Mouse (Mus musculus) lung, adult 18-20 months (tissue): ENCODE data around the gene Fam209.

Experiments used
- DNase-seq, 2 experiments: peaks; one replicate each; pipeline ENCODE4 v3.0.0; 2022; ENCODE audit warnings: mixed read lengths in 2 of 2

Gene Fam209

DNA sequence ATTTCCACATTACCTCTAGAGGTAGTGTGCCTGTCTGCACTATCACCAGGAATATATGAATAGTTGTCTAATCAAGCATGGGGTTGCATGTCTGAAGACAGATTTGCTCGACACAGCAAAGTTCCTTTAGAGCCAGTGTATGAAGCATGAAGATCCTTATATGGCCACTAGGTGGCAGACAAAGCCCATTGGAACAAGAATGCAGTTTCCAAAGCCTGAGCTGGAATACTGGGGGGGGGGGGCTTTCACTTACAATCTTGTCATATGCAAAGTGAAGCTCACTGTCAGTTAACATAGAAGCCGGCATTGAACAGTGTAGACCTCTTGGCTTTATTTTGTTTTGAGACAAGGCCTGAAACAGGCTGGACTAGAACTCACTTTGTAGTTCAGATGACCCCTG is 5.5 kb downstream of the Fam209 start:
- DNase-seq: peak; percentile 14 to 25

GRCm38 (mm10) chr2:172480296-172480695 is 8.0 kb downstream of the Fam209 start:
- no peak for DNase-seq

DNA sequence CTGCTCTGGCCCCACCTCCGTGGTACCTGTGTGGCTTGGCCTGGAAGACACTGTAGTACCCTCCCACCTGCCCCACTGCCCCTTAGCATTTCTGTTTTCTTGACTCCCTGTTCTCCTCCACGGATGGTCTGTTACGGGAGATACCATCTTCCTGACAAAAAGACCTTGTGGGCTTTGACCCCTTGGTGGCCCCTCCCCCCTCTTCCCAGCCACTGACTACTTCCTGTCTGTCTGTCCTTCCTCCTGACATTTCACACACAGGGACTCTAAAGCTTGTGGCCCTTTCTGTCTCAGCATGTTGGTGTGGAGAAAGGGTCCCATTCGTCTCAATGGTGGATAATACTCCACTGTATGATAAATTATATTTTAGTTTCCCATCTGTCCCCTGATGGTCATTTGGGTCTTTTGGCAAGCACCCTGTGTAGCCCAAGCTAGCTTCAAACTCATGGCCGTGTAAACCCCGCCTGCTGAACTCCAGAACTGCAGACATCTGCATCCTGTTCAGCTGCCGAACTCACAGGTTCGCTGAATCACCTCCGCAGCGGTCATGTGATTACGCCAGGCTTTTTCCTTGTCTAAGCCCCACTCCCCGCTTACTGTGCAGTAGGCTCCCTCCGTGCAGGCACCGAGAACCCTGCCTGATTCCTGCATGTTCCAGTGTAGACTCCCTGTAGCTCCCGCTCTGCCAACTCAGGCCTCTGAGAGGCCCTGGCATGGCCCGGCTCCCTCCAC is 9.5 kb downstream of the Fam209 start:
- no peak for DNase-seq

- DNase-seq: no peak
Measured at GRCm38 (mm10) chr2:172483766-172484413, 11.6 kb downstream of the Fam209 start.

- no peak for DNase-seq
Measured at GRCm38 (mm10) chr2:172484696-172485370, 12.5 kb downstream of the Fam209 start.

- no peak for DNase-seq
Measured at GRCm38 (mm10) chr2:172496736-172497345, 24.5 kb downstream of the Fam209 start.

GRCm38 (mm10) chr2:172498823-172499222 is 26.5 kb downstream of the Fam209 start:
- DNase-seq: no peak

DNA sequence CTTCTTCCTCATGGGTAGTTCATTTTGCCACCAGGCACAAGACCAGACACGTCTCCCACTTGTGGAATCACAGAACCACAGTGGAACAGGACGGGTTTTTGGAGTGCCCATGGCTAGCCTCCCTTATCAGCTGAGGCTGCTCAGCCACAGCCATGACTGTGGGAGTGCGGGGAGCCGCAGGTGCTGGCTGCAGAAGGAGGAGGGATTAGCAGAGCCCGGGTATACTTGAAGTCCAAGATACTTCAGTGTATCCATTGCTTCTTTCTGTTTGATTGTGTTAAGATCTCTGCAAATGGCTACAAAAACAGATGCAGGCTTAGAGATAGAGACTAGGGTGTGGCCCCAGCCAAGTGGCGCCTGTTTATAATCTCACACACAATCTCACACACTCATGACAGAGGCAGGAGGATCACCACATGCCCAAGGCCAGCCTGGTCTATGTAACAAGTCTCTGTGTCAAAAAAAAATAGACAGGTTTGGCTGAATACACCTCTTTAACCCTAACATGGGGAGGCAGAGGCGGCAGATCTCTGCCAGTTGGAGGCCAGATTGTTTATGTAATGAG is 28.5 kb downstream of the Fam209 start:
- DNase-seq: no peak

DNA sequence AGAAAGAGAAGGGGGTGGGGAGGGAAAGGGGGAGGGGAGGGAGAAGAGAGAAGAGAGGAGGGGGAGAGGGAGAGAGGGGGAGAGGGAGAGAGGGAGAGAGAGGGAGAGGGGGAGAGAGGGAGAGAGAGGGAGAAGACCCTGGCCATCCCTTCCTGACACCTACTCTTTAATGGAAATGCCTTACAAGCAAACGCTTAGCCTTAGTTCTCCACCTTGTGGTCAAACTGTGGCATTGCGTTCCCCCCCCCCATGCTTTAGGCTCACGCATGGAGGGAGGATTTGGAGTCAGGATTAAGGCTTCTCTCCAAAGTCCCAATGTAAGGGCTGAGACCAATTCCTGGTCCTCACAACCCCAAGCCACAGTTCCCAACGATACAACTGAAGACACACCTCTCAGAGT is 29.0 kb downstream of the Fam209 start:
- DNase-seq: no peak

DNA sequence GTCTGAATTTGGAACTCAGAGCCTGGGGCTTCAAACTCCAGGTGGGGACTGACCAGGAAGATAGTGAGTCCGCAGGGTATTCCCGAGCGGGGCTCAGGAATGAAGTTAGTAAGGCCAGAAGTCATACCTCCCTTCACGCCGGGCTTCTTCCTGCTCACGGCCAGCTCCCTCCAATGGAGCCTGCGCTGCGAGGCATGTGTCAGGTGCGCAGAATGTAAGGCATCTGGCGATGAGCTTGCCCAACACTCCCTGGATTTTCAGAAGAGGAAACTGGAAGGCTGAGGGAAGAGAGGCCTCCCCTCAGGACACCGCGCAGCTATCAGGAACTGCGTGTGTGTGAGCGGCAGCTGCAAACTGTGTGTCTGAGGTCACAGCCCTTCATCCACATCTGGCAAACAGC is 29.8 kb downstream of the Fam209 start:
- DNase-seq: no peak

DNA sequence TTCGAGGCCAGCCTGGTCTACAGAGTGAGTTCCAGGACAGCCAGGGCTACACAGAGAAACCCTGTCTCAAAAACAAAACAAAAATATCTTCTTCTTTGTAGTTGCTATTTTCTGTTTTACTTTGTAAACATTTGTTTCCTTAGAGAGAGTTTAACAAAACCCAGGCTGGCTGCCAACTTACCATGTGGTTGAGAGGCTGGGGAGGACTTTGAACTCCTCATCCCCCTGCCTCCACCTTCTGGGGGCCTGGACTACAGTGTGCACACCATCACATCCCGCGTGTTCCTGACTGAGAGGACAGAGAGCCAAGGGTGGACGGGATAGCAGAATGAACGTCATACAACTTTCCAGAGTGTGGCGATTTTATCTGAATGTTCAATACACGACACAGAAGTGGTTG is 33.8 kb downstream of the Fam209 start:
- DNase-seq: no peak

GRCm38 (mm10) chr2:172510056-172510712 is 37.9 kb downstream of the Fam209 start:
- no peak for DNase-seq

DNA sequence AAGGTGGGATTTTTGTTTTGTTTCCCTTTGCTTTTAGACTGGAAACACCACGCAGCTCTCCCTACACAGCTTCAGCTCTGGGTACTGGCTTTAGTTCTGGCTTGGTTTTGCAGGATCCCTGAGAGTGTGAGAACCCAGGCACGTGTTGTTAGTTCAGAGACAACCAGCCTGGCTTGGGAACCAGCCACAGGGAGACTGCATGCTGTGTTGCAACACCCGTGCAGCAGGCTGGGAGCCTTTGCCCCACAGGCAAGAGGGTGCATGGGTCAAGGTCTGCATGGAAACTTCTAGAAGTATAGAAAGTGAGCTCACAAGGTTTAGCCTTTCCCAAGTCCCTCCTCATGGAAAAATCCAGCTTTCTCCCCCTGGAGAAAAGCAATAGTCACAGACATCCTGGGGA is 38.6 kb downstream of the Fam209 start:
- DNase-seq: no peak

DNA sequence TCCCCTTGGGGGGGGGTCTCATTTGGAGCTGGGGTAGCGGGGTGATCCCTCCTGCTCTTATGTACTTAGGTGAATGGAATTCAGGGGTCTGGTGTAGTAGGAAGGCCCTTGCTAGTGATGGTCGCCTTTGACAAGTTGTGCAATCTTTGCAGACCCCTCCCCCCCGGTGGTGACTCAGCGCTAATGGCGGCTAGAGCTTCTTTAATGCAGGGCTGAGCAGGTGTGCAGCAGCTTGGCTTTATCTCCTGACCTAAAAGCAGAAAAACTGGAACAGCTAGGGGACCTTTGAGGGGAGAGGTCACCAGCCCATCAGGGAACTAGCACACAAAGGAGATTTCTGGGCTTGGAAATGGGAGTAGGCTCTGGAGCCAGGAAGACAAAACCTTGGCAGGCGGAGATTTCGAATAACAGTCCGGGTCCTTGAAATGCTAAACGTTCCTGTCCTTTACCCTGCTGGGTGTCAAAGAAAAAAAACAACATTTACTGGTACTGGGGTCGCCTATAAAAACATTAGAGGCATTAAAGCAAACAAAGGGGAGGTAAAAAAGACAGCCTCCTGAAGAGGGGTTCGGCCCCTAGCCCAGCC is 44.2 kb downstream of the Fam209 start:
- DNase-seq: no peak

DNA sequence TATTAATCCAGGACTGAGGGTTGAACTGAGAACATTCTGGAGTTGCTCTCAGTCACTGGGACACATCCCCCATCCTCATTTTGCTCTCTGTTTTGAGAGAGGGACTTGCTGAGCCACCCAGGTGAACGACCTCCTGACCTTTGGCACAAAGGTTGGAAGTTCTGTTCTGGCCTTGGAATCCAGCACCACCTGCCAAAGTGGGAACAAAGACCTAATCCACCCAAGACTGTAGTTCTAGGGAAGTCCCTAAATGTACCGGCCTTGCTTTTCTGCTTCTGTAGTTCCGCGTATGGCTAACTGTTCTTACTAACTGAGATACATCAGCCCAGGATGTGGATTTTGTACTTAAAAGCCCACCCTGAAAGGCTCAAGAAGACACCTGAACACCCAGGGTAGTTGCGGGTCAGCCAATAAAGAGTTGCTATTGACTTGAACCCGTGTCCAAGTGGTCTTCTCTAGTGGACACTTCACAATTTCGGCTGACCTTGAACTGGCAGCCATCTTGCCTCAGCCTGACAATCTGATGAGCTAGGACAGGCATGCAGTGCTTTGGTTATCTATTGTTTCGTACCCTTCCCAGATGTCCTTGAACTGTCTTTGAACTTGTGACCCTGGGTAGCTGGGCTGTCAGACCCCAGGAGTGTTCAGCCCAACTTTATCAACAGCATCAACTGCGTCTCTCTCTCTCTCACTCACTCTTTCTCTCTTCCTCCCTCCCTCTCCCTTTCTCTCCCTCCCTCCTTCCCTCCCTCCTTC is 48.5 kb downstream of the Fam209 start:
- no peak for DNase-seq

GRCm38 (mm10) chr2:172522528-172522927 is 50.2 kb downstream of the Fam209 start:
- DNase-seq: no peak
